In genomic region chr1:182987801-182988200, GRCm38 (mm10) we compare ENCODE assay signal across 26 mouse cellular contexts. TPM values are rescaled to one million over a fixed set of nuclear protein-coding genes. Genes with fewer than 3 reads are reported as not detected.
DNase-seq lines count a peak whose midpoint lies in the region; ATAC-seq and TF ChIP-seq lines count a peak whose summit lies in the region.
"Had no signal": no experiment of that assay in that cellular context is flagged by ENCODE, and none has a peak within 500 bp of the region (broad histone marks: within the 10 kb centered on the region; RNA-seq: fewer than 3 reads in every experiment).

No protein-coding gene starts in this region.

- no peak overlapping the region for H3K4me2 ChIP-seq in lung, embryonic 14.5 days
- H3K4me2 ChIP-seq in lung, postnatal 0 days (replicated peaks; ENCODE audit: low read depth, low read length) = no peak overlapping the region
- H3K4me2 ChIP-seq: embryonic facial prominence, embryonic 13.5 days; forebrain, embryonic 12.5 days; forebrain, embryonic 15.5 days; heart, embryonic 11.5 days; hindbrain, embryonic 12.5 days; hindbrain, embryonic 15.5 days had no signal

- 0 out of 2 replicates have a peak, but pooled peaks cover 8% of the 10 kb centered on the region for H3K4me1 ChIP-seq in lung, embryonic 14.5 days (ENCODE audit: insufficient read depth)
- peaks cover 4% of the 10 kb centered on the region; the same call in 1 of the 2 replicates for H3K4me1 ChIP-seq in lung, postnatal 0 days (ENCODE audit: insufficient read depth, low read depth, low read length)

- no peak overlapping the region for H3K9ac ChIP-seq in lung, embryonic 14.5 days
- no peak overlapping the region for H3K9ac ChIP-seq in lung, postnatal 0 days (replicated peaks; ENCODE audit: low read depth)
- H3K9ac ChIP-seq: embryonic facial prominence, embryonic 13.5 days; forebrain, embryonic 12.5 days; forebrain, embryonic 15.5 days; hindbrain, embryonic 12.5 days; hindbrain, embryonic 15.5 days had no signal

- H3K9me3 ChIP-seq in lung, embryonic 14.5 days (ENCODE audit: low read depth, low read length) = no peaks in the 10 kb centered on the region
- H3K9me3 ChIP-seq in lung, postnatal 0 days (ENCODE audit: low read length) = no peaks in the 10 kb centered on the region
- H3K9me3 ChIP-seq: embryonic facial prominence, embryonic 10.5 days; embryonic facial prominence, embryonic 13.5 days; forebrain, embryonic 12.5 days; forebrain, embryonic 15.5 days; hindbrain, embryonic 12.5 days; hindbrain, embryonic 15.5 days had no signal

- H3K36me3 ChIP-seq in lung, embryonic 14.5 days (ENCODE audit: insufficient read depth) = no peaks in the 10 kb centered on the region
- no peaks in the 10 kb centered on the region for H3K36me3 ChIP-seq in lung, postnatal 0 days (ENCODE audit: insufficient read depth, low read length)
- H3K36me3 ChIP-seq: embryonic facial prominence, embryonic 10.5 days; embryonic facial prominence, embryonic 13.5 days; forebrain, embryonic 12.5 days; forebrain, embryonic 15.5 days; hindbrain, embryonic 12.5 days; hindbrain, embryonic 15.5 days had no signal

- 62% methylated on average over 13 of the region's 13 CpGs for WGBS in lung, embryonic 14.5 days
- WGBS in lung, postnatal 0 days = 59% methylated on average over 13 of the region's 13 CpGs

- H3K27ac ChIP-seq in lung, embryonic 14.5 days (ENCODE audit: low read depth) = no peak overlapping the region
- no peak overlapping the region for H3K27ac ChIP-seq in lung, postnatal 0 days (ENCODE audit: low read length)
- H3K27ac ChIP-seq: embryonic facial prominence, embryonic 10.5 days; embryonic facial prominence, embryonic 13.5 days; forebrain, embryonic 12.5 days; forebrain, embryonic 15.5 days; hindbrain, embryonic 12.5 days; hindbrain, embryonic 15.5 days had no signal

- no peak overlapping the region for H3K4me3 ChIP-seq in lung, embryonic 14.5 days (ENCODE audit: low read depth, low read length)
- H3K4me3 ChIP-seq in lung, postnatal 0 days (ENCODE audit: low read depth, low read length) = no peak overlapping the region
- H3K4me3 ChIP-seq: embryonic facial prominence, embryonic 10.5 days; embryonic facial prominence, embryonic 13.5 days; erythroblast, embryonic 14.5 days; forebrain, embryonic 12.5 days; forebrain, embryonic 15.5 days; hindbrain, embryonic 12.5 days; hindbrain, embryonic 15.5 days had no signal

- H3K27me3 ChIP-seq in lung, embryonic 14.5 days (ENCODE audit: insufficient read depth, low read length) = 0 out of 2 replicates have a peak, but pooled peaks cover 3% of the 10 kb centered on the region
- no peaks in the 10 kb centered on the region for H3K27me3 ChIP-seq in lung, postnatal 0 days (replicated peaks; ENCODE audit: insufficient read depth, low read length)
- H3K27me3 ChIP-seq: forebrain, embryonic 15.5 days; hindbrain, embryonic 12.5 days; hindbrain, embryonic 15.5 days had no signal

- no peak for TF ChIP-seq EP300 in lung, postnatal 0 days (IDR thresholded peaks at IDR 0.05)

- ATAC-seq in lung, embryonic 14.5 days (ENCODE audit: insufficient read depth) = no peak
- ATAC-seq in lung, postnatal 0 days = no peak
- ATAC-seq: activated CD4-positive, CD25-positive, alpha-beta regulatory T cell, adult 4 months; CD4-positive, CD25-positive, alpha-beta regulatory T cell, adult 4 months; forebrain, embryonic 15.5 days had no signal

- TF ChIP-seq CTCF in lung, embryonic 14.5 days (IDR thresholded peaks at IDR 0.05; ENCODE audit: low read depth) = no peak
- no peak for TF ChIP-seq CTCF in lung, postnatal 0 days (IDR thresholded peaks at IDR 0.05)

- DNase-seq in lung, embryonic 14.5 days = peak; percentile 66
- DNase-seq in lung, postnatal 25 days (ENCODE audit: low spot score) = no peak
- DNase-seq in lung, postnatal 0 days (ENCODE audit: low spot score) = peak; percentile 58
- DNase-seq in lung, adult 18-20 months = no peak
- peak; percentile 49 for DNase-seq in lung, postnatal 10 days
- DNase-seq in Muller cell, postnatal 12 days (ENCODE audit: inconsistent ontology term) = no peak
- DNase-seq: adrenal gland, adult 8-10 months; adrenal gland, postnatal 25 days; cerebellum, adult 11-12 months; cerebellum, adult 8-10 months; cerebellum, postnatal 10 days; cerebellum, postnatal 36 days; embryo, embryonic 11 days; gastrocnemius, postnatal 14 days; heart, adult 11 months had no signal

RNA-seq across cellular contexts. Expression of gene Tlr5, which starts 33.2 kb away (rescaled TPM):
- 1.2 and 1.8 TPM in 2 replicates for polyA plus RNA-seq in lung, embryonic 14.5 days (2014; fragmentation: Nextera tagmentation; extraction: Ambion mirVana)
- polyA plus RNA-seq in lung, postnatal 0 days (2015; fragmentation: Nextera tagmentation; extraction: Ambion mirVana) = 1.5 TPM in 2 replicates
- polyA plus RNA-seq: C2C12; erythroblast, embryonic 14.5 days had no signal

Comparison
In these comparisons a context has a peak if more than half of its experiments do, and no peak if none do; other contexts are left out.
1. DNase-seq: peak in lung, embryonic 14.5 days (single experiment), lung, postnatal 0 days (single experiment) and lung, postnatal 10 days (single experiment); none in lung, postnatal 25 days (single experiment), lung, adult 18-20 months (0 of 2) and Muller cell, postnatal 12 days (single experiment).